Mouse (Mus musculus): ENCODE measurements around the gene Acot10.
"Not testable (repeated sequence)": the region's sequence is repeated elsewhere in the genome, so short reads cannot be mapped to it uniquely, and the experiment has no call there.

The Acot10 gene

DNA sequence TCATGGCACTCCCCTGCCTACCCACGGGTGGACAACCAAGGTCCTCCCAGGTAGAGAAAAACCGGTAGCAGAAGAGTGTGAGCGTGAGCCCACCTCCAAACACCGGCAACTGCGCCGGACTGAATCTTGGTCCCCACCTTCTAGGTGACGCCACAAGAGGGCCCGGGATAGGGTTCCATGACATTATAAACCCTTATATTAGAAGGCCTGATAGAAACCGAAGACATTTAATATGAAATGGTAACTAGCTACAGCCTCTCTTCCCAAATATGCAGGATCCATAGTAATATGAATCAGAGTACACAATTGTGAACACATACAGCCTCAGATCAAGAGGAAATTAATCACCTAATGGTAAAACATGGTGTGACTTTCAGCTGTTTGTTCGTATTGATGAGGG is at the start of gene Acot10:
Gene Acot10, minus strand, starts transcription at position 101 of the 400 bp plus-strand sequence.
- no peak for DNase-seq

DNA sequence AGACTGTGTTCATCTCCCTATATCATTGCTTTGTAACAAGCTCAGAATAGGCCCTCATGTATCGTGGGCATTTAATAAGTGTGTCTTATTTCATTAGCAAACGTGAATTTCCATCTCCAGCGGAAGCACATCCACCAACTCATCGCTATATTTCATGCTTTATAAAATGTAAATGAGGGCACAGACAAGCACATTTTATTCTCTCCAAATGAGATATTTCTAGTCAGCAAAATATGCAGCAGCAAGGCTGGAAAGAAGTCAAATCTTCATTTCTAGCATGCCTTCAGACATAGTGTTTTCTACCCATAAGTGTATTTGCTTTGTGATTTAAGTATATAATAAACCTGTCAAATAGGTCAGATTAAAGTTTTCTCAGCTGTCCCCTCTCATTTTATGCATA is 45.3 kb upstream of the Acot10 start:
- no peak for DNase-seq

DNA sequence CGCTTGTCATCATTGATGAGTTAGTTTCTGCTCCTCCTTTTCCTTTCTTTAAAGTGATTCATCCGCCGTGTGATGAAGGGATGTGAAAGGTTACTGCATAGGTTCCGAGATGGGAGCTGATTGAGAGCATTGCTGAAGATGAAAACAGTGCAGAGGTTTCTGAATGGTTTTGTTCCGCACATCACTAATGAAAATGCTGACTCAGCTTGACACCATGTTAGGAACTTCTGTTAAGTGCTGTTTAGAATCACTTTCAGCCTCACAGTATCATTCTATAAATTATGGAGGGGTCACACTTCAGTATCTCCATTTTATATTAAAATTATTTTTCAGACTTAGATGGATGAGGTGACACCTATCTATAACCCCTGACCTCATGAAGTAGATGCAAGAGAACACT is 29.7 kb upstream of the Acot10 start:
- DNase-seq, result no peak

DNA sequence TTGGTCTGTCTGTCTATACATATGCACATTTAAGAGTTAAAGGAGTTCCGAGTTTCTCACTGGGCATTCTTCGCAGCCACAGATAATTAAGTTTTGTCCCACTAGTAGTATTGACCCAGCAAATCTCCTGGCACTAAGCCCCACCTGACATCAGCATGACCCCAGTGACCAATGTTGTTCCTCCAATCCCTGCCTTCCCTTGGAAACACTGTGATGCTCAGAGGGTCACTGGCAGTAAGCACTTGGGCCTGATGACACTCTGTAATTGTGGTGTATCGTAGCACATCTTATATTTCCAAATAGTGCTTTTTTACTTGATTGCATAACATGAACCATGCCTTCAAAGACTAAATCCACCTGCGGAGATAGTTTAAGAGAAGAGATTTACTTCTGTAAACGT is 17.6 kb upstream of the Acot10 start:
- no peak for DNase-seq

DNA sequence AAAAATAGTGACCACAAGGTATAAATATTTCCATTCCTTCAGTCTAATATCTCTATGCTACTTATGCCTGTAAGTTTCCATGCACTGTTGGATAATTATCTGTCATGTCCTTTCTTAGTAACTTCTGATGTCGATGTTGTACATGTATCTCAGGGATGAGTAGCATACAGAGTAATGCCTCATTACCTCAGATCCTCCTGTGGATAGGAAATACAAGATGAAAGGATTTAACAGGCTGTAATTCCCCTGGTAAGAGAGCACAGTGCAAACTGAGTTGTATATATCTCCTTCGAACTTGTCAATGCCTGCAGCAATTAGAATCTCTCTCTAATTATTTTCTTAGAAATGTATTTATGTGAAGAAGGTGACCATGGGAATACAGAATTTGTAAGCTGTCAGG is 16.2 kb upstream of the Acot10 start:
- DNase-seq, result no peak

DNA sequence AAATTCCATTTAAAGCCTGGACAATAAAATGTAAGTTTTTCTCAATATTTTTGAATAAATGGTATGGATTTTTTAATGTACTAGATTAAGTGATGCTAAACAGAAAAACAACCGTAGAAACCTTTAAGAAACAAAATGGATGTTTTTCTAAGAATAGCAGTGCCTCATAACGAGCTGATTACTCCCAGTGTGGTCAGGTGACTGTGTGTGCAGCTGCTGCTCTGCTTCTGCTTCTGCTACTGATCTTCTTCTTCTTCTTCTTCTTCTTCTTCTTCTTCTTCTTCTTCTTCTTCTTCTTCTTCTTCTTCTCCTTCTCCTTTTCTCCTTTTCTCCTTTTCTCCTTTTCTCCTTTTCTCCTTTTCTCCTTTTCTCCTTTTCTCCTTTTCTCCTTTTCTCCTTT is 3.0 kb upstream of the Acot10 start:
- DNase-seq, result not testable (repeated sequence)

DNA sequence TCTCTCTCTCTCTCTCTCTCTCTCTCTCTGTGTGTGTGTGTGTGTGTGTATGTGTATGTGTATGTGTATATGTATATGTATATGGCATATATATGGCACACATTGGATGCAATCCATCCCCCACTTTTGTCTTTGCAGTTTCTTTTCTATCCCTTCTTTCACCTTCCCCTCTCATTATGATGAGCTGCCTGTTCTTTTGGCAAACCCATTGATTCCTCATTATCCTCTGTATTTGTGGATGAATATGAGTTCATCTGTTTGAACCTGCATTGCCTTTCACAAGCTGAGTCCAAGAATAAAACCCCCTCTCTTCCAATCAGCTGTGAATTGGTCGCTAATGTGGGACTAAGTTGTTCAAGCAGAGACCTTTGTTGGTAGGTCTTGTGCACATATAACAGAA is 1.4 kb upstream of the Acot10 start:
- DNase-seq, result no peak

DNA sequence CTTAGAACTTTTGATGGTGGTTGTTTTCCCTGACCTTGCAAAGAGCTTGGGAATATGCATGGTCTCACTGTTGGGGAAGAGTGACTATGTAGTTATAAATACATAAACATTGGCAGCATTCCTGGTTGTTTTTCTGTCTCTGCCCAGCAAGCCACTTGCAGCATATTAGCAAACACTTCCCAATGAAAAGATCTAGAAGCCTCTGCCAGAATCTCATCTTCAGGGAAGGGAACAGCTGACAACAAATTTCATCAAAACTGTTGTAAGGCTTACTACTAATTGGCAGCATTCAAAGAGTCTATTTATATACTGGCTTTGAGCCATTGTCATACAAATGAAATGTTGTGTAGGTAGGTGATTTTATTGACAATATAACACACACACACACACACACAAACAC is 800 bp upstream of the Acot10 start:
- no peak for DNase-seq

DNA sequence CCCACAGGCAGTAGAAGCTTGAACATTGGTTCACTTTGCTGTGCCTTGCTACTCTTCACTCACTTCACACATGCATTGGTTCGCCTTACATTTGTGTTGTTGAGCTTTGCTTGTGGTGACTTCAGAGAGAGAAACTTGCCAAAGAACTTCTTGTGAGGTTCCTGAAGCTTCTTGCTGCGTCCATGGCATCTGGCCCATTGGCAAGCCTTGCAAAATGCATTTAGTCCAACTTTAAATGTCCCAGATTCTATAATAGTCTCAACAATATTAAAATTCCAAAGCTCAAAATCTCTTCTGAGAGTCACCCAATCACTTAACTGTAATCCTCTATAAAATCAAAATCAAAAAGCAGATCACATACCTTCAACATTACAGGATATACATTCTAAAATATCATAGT is 6.3 kb downstream of the Acot10 start:
- DNase-seq, result no peak

DNA sequence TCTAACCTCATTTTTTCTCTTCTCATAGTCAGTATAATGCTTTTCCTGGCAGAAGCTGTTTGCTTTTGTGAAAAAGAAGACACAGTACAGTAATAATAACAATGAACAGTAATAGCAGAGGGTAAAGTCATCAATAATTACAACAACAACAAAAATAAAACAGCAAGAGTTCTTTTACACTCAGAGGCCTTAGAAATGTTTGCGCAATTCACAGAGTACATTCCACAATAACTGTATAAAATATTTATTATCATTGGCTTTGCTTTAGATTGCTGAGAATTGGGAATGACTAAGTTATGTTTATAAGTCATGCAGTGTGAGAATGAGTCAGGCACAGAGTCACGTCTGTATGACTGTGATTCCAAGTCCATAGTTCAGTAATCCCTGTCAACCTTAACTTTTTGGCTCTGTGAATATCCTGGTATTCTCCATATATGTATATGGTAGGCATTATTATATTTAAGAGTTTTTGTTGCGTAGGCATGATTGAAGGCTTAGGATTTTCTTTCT is 23.6 kb downstream of the Acot10 start:
- DNase-seq, result no peak

DNA sequence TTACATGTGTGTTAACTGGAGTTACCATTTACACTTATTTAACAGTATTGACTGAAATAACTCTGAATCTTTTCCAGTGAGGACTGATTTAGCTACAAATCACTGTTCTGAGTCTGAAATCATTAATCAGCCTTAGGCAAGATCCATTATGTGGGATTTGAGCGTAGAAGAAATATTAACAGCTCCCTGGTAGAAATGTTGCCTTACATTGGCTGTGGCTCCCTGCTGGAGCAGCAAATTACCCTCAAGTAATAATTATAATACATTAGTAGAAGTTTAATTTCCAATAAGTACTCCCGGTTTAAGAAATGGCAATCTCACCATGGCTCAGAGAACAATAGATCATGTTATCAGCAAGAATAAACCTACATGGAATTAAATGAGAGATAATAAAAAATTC is 27.4 kb downstream of the Acot10 start:
- DNase-seq, result no peak

DNA sequence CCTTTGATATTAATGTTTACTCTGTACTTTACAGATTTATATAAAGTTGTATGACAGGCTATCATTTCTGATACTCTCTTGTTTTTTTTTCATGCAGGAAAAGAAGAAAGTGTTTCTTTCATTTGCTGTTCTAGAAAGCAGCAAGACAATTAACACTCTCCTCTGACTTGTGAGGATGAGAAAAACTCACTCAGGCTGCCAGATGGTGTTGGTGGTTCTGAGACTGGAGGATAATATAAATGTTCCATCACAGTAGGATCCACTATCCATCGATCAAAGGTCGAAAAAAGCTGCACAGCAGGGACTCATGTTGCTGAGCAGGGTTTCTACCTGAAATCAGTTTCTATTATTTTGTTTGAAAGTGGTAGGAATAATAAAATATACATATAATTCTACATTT is 32.0 kb downstream of the Acot10 start:
- no peak for DNase-seq

All from kidney, postnatal 14 days (tissue).